Mouse (Mus musculus): ENCODE results near the gene Chaf1b.
A peak's percentile ranks its signal among the peaks of the same experiment; 100 is the strongest.

Chaf1b gene

DNA sequence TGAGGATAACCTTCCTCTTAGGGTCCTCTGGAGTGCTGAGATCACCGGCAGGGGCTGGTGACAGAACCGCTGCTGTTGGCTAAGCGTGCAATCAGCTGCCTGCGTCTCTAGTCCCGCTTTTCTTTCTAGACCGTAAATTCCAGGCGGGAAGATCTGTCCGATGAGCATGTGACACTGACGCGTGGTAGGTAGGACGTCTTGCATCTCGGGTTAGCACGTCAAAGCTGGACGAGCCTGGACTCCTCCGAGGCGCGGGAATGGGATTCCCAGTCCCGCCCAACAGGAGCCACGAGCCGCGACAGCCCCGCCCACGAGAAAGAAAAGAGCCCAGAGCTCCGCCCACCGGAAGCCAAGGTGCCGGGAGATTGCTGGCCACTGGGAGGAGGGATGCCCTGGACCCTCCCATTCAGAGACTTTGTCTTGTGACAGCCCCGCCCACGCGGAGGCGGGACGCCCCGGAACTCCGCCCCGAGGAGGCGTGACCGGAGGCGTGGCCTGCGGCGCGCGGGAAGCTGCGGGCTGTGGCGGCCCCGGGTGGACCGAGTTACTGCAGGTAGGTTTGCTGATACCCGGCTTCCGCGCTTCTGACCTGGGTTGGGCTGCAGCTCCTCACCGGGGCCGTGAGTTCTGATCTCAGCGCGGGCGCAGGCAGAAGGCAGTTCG lies at the start of gene Chaf1b:
TSS of gene Chaf1b (plus strand) at position 479 of the 663 bp plus-strand sequence.
- DNase-seq (ENCODE audit: low read depth, low spot score), result peak; percentile 97

GRCm38 (mm10) chr16:93834076-93834475 lies 49.6 kb upstream of the Chaf1b start:
- no peak for DNase-seq (ENCODE audit: low read depth, low spot score)

GRCm38 (mm10) chr16:93839049-93839448 lies 44.7 kb upstream of the Chaf1b start:
- DNase-seq (ENCODE audit: low read depth, low spot score), result no peak

DNA sequence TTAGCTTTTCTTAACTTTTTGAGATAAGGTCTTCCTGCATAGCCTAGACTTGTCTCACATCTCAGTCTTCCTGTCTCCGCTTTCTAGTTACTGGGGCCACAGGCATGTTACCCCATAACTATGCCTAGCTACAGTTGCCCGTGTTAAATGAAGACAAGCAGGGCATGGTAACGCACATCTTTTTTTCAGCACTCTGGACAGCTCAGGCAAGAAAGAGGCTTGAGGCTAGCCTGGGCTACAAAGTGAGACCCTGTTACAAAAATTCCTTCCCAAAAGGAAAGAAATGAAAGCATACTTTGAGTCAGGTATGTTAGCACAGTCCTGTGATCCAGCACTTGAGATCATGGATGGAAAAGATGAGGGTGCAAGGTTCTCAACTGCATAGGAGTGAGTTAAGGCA lies 33.2 kb upstream of the Chaf1b start:
- no peak for DNase-seq (ENCODE audit: low read depth, low spot score)

GRCm38 (mm10) chr16:93859967-93860366 lies 23.7 kb upstream of the Chaf1b start:
- no peak for DNase-seq (ENCODE audit: low read depth, low spot score)

GRCm38 (mm10) chr16:93860686-93861085 lies 23.0 kb upstream of the Chaf1b start:
- no peak for DNase-seq (ENCODE audit: low read depth, low spot score)

DNA sequence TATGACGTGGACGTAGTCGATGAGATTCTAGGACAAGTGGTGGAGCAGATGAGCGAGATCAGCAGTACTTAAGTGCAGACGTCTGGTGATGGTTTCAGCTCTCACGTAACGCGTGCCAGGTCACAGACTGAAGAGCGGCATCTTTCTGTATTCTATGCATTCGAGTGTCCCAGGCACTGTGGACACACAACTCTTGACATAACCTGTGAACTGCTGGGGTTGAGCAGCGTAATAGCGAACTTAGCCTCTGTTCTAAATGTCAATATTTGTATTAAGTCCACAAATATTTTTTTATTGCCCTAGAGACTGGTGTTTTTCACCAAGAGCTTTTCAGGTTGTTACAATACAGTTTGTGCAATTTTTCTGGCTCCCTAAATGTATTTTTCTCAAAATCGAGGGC lies 8.9 kb upstream of the Chaf1b start:
- no peak for DNase-seq (ENCODE audit: low read depth, low spot score)

GRCm38 (mm10) chr16:93877612-93878380 lies 5.9 kb upstream of the Chaf1b start:
- no peak for DNase-seq (ENCODE audit: low read depth, low spot score)

- no peak for DNase-seq (ENCODE audit: low read depth, low spot score)
These were observed 503 bp downstream of the Chaf1b start for GRCm38 (mm10) chr16:93884086-93884721.

GRCm38 (mm10) chr16:93884722-93885113 lies 1.0 kb downstream of the Chaf1b start:
- no peak for DNase-seq (ENCODE audit: low read depth, low spot score)

DNA sequence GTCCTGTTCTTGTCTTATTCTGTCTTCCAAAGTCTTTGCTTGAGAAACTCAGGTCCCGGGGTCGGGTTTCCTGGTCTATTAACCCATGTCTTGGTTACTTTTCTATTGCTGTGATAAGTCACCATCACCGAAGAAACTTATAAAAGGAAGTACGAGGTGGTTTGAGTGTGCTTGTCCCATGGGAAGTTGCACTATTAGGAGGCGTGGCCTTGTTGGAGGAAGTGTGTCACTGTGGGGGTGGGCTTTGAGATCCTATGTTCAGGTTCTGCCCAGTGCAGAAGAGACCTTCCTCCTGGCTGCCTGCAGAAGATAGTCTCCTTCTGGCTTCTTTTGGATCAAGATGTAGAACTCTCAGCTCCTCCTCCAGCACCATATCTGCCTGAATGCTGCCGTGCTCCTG lies 4.8 kb downstream of the Chaf1b start:
- no peak for DNase-seq (ENCODE audit: low read depth, low spot score)

DNA sequence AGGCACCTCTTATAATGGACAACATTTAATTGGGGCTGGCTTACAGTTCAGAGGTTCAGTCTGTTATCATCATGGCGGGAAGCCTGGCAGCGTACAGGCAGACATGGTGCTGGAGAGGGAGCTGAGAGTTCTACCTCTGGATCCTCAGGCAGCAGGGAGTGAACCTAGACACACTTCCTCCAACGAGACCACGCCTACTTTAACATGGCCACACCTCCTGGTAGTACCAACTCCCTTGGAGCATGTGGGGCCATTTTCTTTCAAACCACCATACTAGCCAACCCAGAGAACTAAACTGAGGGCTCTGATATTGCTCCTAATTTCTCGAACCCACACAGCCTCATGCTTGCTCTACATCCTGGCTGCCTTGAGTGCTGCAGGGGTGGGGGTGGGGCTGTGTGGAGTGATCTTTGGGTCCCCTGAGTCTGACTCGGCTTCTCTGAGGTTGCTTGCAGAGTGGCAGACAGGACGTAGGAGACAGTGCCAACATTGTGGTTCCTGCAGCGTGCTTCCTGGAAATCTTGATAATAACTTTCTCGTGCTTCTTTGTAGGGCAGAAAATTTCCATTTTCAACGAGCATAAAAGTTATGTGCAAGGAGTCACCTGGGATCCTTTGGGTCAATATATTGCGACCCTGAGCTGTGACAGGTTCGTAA lies 7.4 kb downstream of the Chaf1b start:
- peak; percentile 51 for DNase-seq (ENCODE audit: low read depth, low spot score)

DNA sequence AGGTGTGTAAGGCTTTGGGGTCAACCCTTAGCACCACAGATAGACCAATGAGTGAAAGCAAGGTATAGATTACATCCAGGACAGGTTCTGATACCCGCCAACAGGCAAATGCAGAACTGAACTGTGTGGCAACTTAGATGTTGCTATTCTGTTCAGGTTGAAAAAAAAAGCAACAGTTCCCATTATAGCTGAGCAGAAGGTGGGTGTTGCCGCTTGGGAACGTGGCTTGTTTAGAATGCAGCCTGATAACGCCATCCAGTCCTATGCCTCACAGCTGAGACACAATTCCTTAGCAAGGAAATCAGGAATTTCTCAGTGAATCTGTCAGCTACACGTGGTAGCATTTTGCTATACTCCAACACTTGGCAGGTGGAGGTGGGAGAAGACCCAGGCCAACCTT lies 9.6 kb downstream of the Chaf1b start:
- no peak for DNase-seq (ENCODE audit: low read depth, low spot score)

DNA sequence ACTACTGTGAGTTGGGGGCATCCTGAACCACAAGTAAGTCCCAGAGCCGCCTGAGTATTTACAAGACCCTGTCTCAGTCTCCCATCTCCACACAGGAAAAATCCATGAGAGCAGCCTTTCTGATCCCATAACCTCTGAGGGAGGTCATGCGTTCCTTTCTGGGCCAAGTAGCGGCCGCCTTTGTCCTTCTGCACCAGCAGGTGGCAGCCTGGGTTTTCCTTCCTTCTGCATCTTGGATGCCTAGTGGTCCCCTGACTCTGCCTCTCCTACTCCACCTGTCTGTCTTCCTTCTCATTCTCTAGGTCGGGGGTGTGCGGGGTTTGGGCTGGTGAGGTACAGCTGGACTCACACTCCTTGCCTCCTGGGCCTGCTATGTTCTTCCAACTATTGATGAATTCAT lies 19.3 kb downstream of the Chaf1b start:
- peak; percentile 39 for DNase-seq (ENCODE audit: low read depth, low spot score)

- peak; percentile 75 for DNase-seq (ENCODE audit: low read depth, low spot score)
These were observed 22.7 kb downstream of the Chaf1b start for GRCm38 (mm10) chr16:93906156-93907014.

DNA sequence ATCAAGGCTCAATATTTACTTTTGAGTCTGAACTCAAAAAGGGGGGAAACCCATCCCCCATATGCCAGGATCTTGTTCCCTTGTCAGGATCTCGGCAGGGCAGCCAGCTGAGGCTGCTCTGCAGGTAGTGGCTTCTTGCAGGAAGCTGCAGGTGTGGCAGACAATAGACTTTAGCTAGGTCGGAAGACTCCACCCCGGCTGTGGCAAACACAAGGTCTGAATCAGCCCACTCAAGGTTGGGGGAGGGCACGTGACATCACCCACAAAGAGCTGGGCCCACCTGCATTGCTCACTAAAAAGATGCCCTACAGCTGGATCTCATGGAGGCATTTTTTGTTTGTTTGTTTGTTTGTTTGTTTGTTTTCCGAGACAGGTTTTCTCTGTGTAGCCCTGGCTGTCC lies 24.1 kb downstream of the Chaf1b start:
- DNase-seq (ENCODE audit: low read depth, low spot score), result peak; percentile 60

DNA sequence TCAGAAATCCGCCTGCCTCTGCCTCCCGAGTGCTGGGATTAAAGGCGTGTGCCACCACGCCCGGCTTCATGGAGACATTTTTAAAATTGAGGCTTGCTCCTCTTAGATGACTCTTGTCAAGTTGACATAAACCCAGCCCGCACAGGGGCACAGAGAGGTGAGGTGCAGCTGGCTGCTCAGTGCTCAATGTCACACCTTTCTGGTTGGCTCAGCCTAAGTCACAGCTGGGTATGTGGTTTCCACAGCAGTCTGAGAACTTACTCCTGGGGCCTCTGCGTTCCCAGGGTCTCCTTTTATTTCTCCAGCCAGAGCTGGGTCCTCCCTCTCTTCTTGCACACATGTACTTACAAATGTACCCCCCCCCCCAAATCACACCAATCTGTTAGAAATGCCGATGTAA lies 24.5 kb downstream of the Chaf1b start:
- peak; percentile 31 for DNase-seq (ENCODE audit: low read depth, low spot score)

GRCm38 (mm10) chr16:93909936-93910335 lies 26.2 kb downstream of the Chaf1b start:
- no peak for DNase-seq (ENCODE audit: low read depth, low spot score)

DNA sequence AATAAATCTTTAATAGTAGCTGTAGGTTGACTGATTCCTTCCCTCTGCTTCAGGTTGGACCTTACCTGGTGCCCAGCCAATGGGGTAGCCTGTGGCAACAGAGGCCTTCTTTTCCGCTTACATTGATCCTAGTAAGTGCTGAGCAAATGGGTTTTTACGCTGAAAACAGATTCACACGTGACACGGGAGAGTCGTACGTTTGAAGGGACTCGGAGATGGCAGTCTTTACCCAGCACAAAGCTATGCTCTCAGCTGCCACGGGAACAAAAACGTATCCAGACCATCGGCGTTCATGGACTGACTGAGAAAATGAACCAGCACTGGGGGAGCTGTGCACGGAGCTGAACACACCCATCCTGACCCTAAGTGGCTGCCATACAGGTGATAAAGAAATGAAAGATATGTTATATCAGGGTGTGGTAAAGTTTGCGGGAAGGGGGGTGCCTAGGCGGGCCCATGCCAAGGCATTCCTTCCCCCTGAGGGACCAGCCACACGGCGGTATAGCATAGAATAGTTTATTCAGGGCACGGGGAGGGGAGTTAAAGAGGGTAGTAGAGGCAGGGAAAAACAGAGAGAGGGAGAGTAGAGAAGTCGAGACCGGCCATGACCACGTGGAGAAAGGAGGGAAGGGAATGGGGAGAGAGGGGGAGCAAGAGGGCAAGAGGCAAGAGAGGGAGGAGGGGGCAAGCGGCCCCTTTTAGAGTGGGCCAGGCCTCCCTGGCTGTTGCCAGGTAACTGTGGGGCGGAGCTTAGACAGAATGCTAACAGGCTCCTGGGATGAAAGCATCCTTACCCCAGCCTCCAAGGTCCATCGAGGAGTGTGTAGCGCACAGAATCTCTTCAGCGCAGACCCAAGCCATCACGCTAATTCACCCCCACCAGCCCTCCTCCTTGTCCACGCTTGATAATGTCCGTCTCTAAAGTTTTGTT lies 27.3 kb downstream of the Chaf1b start:
- DNase-seq (ENCODE audit: low read depth, low spot score), result no peak

DNA sequence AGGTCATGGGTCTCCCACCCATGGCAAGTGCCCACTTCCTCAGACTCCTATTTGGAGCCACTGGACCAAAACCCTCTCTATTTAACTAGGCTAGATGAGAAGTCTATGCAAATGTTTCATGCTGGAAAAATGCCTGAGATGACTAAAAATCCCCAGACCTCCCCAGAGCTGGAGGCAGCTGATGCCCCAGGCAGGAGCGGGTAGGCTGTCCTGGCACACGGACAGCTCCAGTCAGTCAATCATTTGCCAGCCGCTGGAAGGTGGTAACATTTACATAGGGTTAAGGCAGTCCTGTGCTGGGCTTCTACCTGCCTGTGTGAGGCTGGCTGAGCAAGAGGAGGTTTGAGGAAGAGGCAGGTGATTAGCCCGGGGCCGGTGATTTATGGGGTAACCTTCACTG lies 28.5 kb downstream of the Chaf1b start:
- no peak for DNase-seq (ENCODE audit: low read depth, low spot score)
